Mouse (Mus musculus): ENCODE data around the gene Rps8. TPM values are rescaled to one million over a fixed set of nuclear protein-coding genes. Genes with fewer than 3 reads are reported as not detected.

The Rps8 gene
- polyA plus RNA-seq, 1 experiment from 2014 or later, result 681 TPM

GRCm38 (mm10) chr4:117159666-117160065, 3.6 kb upstream of the Rps8 start:
- WGBS, result 68% methylated on average over 10 of the region's 10 CpGs
- TF ChIP-seq CTCF (IDR thresholded peaks at IDR 0.05), result no peak
- TF ChIP-seq EP300 (IDR thresholded peaks at IDR 0.05), result no peak
- Histone ChIP-seq H3K36me3 (ENCODE audit: insufficient read depth, low read length) (no peaks in the 10 kb centered on the region), H3K4me1 (ENCODE audit: insufficient read depth, low read depth, low read length) (no peaks in the 10 kb centered on the region), H3K4me3 (ENCODE audit: low read depth, low read length) (no peak overlapping the region), H3K9ac (replicated peaks; ENCODE audit: low read depth) (no peak overlapping the region), H3K27ac (ENCODE audit: low read length) (no peak overlapping the region), H3K27me3 (replicated peaks; ENCODE audit: insufficient read depth, low read length) (no peaks in the 10 kb centered on the region), H3K4me2 (replicated peaks; ENCODE audit: low read depth, low read length) (no peak overlapping the region), H3K9me3 (ENCODE audit: low read length) (no peaks in the 10 kb centered on the region)
- DNase-seq (ENCODE audit: low spot score) (no peak), ATAC-seq (no peak)

- H3K36me3 ChIP-seq (ENCODE audit: insufficient read depth, low read length), result peaks cover 25% of the 10 kb centered on the region
Observed at GRCm38 (mm10) chr4:117156372-117156771, 329 bp upstream of the Rps8 start.

GRCm38 (mm10) chr4:117155020-117155791, 837 bp downstream of the Rps8 start:
- Histone ChIP-seq H3K9me3 (ENCODE audit: low read length) (no peaks in the 10 kb centered on the region), H3K27me3 (replicated peaks; ENCODE audit: insufficient read depth, low read length) (no peaks in the 10 kb centered on the region), H3K4me1 (ENCODE audit: insufficient read depth, low read depth, low read length) (no peaks in the 10 kb centered on the region), H3K9ac (replicated peaks; ENCODE audit: low read depth) (peak overlapping the region; percentile 97), H3K4me2 (replicated peaks; ENCODE audit: low read depth, low read length) (peak overlapping the region; percentile 87), H3K27ac (ENCODE audit: low read length) (peak overlapping the region; percentile 92), H3K36me3 (ENCODE audit: insufficient read depth, low read length) (peaks cover 35% of the 10 kb centered on the region), H3K4me3 (ENCODE audit: low read depth, low read length) (peak overlapping the region; percentile 94)
- no peak for DNase-seq (ENCODE audit: low spot score)
- ATAC-seq, result no peak
- under 1% methylated on average over 37 of the region's 44 CpGs for WGBS
- TF ChIP-seq CTCF (IDR thresholded peaks at IDR 0.05), result no peak
- TF ChIP-seq EP300 (IDR thresholded peaks at IDR 0.05), result no peak

More at GRCm38 (mm10) chr4:117156372-117156771, 329 bp upstream of the Rps8 start:
- Histone ChIP-seq H3K9me3 (ENCODE audit: low read length) (no peaks in the 10 kb centered on the region), H3K4me2 (replicated peaks; ENCODE audit: low read depth, low read length) (peak overlapping the region; percentile 87), H3K27me3 (replicated peaks; ENCODE audit: insufficient read depth, low read length) (no peaks in the 10 kb centered on the region), H3K4me1 (ENCODE audit: insufficient read depth, low read depth, low read length) (no peaks in the 10 kb centered on the region), H3K9ac (replicated peaks; ENCODE audit: low read depth) (no peak overlapping the region), H3K27ac (ENCODE audit: low read length) (peak overlapping the region; percentile 92), H3K4me3 (ENCODE audit: low read depth, low read length) (peak overlapping the region; percentile 94)
- ATAC-seq, result no peak
- TF ChIP-seq CTCF (IDR thresholded peaks at IDR 0.05) (no peak), EP300 (IDR thresholded peaks at IDR 0.05) (no peak)
- no peak for DNase-seq (ENCODE audit: low spot score)
- 22% methylated on average over 6 of the region's 6 CpGs for WGBS

GRCm38 (mm10) chr4:117152714-117153113, 3.3 kb downstream of the Rps8 start:
- Histone ChIP-seq H3K36me3 (ENCODE audit: insufficient read depth, low read length) (peaks cover 35% of the 10 kb centered on the region), H3K9me3 (ENCODE audit: low read length) (no peaks in the 10 kb centered on the region), H3K27ac (ENCODE audit: low read length) (0 out of 2 replicates have a peak overlapping the region, but pooled peaks have one; percentile 7), H3K27me3 (replicated peaks; ENCODE audit: insufficient read depth, low read length) (no peaks in the 10 kb centered on the region), H3K4me1 (ENCODE audit: insufficient read depth, low read depth, low read length) (no peaks in the 10 kb centered on the region), H3K4me3 (ENCODE audit: low read depth, low read length) (no peak overlapping the region), H3K4me2 (replicated peaks; ENCODE audit: low read depth, low read length) (no peak overlapping the region), H3K9ac (replicated peaks; ENCODE audit: low read depth) (no peak overlapping the region)
- WGBS, result 48% methylated on average over 5 of the region's 5 CpGs
- TF ChIP-seq CTCF (IDR thresholded peaks at IDR 0.05) (no peak), EP300 (IDR thresholded peaks at IDR 0.05) (0 out of 2 replicates have a peak, but pooled peaks have one; percentile 17)
- DNase-seq (ENCODE audit: low spot score) (no peak), ATAC-seq (peak; percentile 16; the same call in 1 of the 2 replicates)

GRCm38 (mm10) chr4:117151416-117151815, 4.6 kb downstream of the Rps8 start:
- ATAC-seq (no peak), DNase-seq (ENCODE audit: low spot score) (no peak)
- Histone ChIP-seq H3K36me3 (ENCODE audit: insufficient read depth, low read length) (peaks cover 35% of the 10 kb centered on the region), H3K27me3 (replicated peaks; ENCODE audit: insufficient read depth, low read length) (no peaks in the 10 kb centered on the region), H3K4me1 (ENCODE audit: insufficient read depth, low read depth, low read length) (no peaks in the 10 kb centered on the region), H3K4me3 (ENCODE audit: low read depth, low read length) (no peak overlapping the region), H3K9me3 (ENCODE audit: low read length) (no peaks in the 10 kb centered on the region), H3K4me2 (replicated peaks; ENCODE audit: low read depth, low read length) (no peak overlapping the region), H3K27ac (ENCODE audit: low read length) (no peak overlapping the region), H3K9ac (replicated peaks; ENCODE audit: low read depth) (no peak overlapping the region)
- TF ChIP-seq CTCF (IDR thresholded peaks at IDR 0.05), result no peak
- TF ChIP-seq EP300 (IDR thresholded peaks at IDR 0.05), result no peak
- WGBS, result 50% methylated on average over 1 of the region's 1 CpGs

- H3K36me3 ChIP-seq (ENCODE audit: insufficient read depth, low read length), result peaks cover 35% of the 10 kb centered on the region
- H3K9me3 ChIP-seq (ENCODE audit: low read length), result no peaks in the 10 kb centered on the region
- H3K4me3 ChIP-seq (ENCODE audit: low read depth, low read length), result no peak overlapping the region
- 88% methylated on average over 6 of the region's 6 CpGs for WGBS
- H3K27ac ChIP-seq (ENCODE audit: low read length), result no peak overlapping the region
- DNase-seq (ENCODE audit: low spot score), result no peak
- ATAC-seq, result no peak
- TF ChIP-seq CTCF (IDR thresholded peaks at IDR 0.05), result no peak
- no peak overlapping the region for H3K9ac ChIP-seq (replicated peaks; ENCODE audit: low read depth)
- no peaks in the 10 kb centered on the region for H3K27me3 ChIP-seq (replicated peaks; ENCODE audit: insufficient read depth, low read length)
- H3K4me1 ChIP-seq (ENCODE audit: insufficient read depth, low read depth, low read length), result no peaks in the 10 kb centered on the region
- no peak overlapping the region for H3K4me2 ChIP-seq (replicated peaks; ENCODE audit: low read depth, low read length)
Observed at GRCm38 (mm10) chr4:117150212-117150733, 5.8 kb downstream of the Rps8 start.
